Mouse (Mus musculus) telencephalon, adult 2 months (tissue): Measurements from ENCODE around the gene Ipo4.
A peak's percentile ranks its signal among the peaks of the same experiment; 100 is the strongest.

ENCODE experiments used
- DNase-seq: peaks from one replicate; pipeline ENCODE4 v3.0.0-alpha.2; 2011; ENCODE audit warnings: low read depth, low spot score

Gene Ipo4

GRCm38 (mm10) chr14:55629312-55629711 lies 6.4 kb downstream of the Ipo4 start:
- no peak for DNase-seq

- no peak for DNase-seq
Measured at GRCm38 (mm10) chr14:55628077-55628827, 7.5 kb downstream of the Ipo4 start.

- DNase-seq: no peak
Measured at GRCm38 (mm10) chr14:55618486-55619195, 17.1 kb downstream of the Ipo4 start.

- peak; percentile 41 for DNase-seq
Measured at GRCm38 (mm10) chr14:55617822-55618221, 17.9 kb downstream of the Ipo4 start, which contains the start of gene Rec8. Rec8 (plus strand) TSS chr14:55618037.

GRCm38 (mm10) chr14:55616844-55617243 lies 18.9 kb downstream of the Ipo4 start:
- DNase-seq: no peak

GRCm38 (mm10) chr14:55615876-55616275 lies 19.9 kb downstream of the Ipo4 start:
- no peak for DNase-seq

GRCm38 (mm10) chr14:55614565-55615178 lies 21.1 kb downstream of the Ipo4 start:
- DNase-seq: no peak

GRCm38 (mm10) chr14:55613346-55613745 lies 22.4 kb downstream of the Ipo4 start:
- DNase-seq: no peak

GRCm38 (mm10) chr14:55608339-55608738 lies 27.4 kb downstream of the Ipo4 start:
- DNase-seq: no peak

GRCm38 (mm10) chr14:55605743-55606459 lies 29.9 kb downstream of the Ipo4 start:
- DNase-seq: no peak

- no peak for DNase-seq
Measured at GRCm38 (mm10) chr14:55604823-55605222, 30.9 kb downstream of the Ipo4 start.

- peak; percentile 73 for DNase-seq
Measured at GRCm38 (mm10) chr14:55603633-55604576, 31.9 kb downstream of the Ipo4 start.

GRCm38 (mm10) chr14:55603271-55603632 lies 32.5 kb downstream of the Ipo4 start, which contains the start of gene Irf9:
Irf9 (plus strand) TSS chr14:55603571.
- no peak for DNase-seq

- DNase-seq: no peak
Measured at GRCm38 (mm10) chr14:55598521-55599390, 37.0 kb downstream of the Ipo4 start.

- DNase-seq: no peak
Measured at GRCm38 (mm10) chr14:55596036-55596690, 39.6 kb downstream of the Ipo4 start.

- DNase-seq: no peak
Measured at GRCm38 (mm10) chr14:55592226-55592625, 43.5 kb downstream of the Ipo4 start.

GRCm38 (mm10) chr14:55591331-55591891 lies 44.3 kb downstream of the Ipo4 start, which contains the start of gene Rnf31:
Rnf31 (plus strand) TSS chr14:55591708.
- DNase-seq: peak; percentile 97

GRCm38 (mm10) chr14:55590748-55591330 lies 44.9 kb downstream of the Ipo4 start, which contains the start of gene Psme2:
Psme2 (minus strand) TSS chr14:55591113.
- peak; percentile 97 for DNase-seq
